Mouse (Mus musculus): Measurements from ENCODE around the gene Hist1h4j.

Gene Hist1h4j

DNA sequence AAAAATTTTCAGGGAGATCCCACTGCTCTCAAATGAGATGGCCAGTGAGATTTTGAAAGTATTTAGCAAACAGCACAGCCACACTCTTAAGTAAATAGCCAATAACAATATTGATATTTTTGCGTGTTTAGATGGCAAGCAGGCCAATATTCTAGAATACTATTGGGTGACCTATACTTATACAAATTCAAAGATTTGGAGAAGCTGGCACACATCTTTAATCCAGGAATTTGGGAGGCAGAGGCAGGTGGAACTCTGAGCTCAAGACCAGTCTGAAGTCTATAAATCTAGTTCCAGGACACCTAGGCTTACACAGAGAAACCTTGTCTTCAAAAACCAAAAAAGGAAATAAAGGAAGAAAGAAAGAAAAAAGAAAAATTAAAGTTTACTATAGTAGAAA is 46.8 kb downstream of the Hist1h4j start:
- no peak for DNase-seq (ENCODE audit: low spot score)

DNA sequence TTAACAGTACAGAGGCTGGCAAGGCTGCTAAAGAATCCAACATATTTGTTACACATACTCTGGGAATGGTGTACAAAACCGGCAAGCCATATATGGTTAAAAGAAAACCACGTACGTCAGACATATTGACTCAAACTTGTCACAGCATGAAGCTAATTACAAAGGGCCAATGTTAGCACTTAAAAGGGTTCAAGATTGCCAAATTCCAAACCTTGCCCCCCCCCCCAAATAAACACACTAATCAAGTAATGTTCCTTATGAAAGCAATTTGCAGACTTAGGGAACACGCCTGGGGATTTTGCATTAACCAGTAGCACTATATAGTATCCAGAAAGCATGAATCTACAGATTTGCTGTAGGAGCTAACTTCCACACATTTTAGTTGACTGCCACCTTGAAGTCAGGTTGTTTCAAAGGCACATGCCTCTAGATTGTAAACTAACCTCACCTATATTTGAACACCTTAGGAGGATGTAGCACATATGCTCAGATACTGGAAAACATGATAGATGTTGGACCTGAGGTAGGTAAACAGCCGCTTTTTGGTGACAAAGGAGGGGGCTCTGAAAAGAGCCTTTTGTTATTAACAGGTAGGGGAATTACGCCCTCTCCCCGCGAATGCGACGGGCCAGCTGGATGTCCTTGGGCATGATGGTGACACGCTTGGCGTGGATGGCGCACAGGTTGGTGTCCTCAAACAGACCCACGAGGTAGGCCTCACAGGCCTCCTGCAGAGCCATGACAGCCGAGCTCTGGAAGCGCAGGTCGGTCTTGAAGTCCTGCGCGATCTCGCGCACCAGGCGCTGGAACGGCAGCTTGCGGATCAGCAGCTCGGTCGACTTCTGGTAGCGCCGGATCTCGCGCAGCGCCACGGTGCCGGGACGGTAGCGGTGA is 47.7 kb downstream of the Hist1h4j start:
- peak; percentile 72 for DNase-seq (ENCODE audit: low spot score)

DNA sequence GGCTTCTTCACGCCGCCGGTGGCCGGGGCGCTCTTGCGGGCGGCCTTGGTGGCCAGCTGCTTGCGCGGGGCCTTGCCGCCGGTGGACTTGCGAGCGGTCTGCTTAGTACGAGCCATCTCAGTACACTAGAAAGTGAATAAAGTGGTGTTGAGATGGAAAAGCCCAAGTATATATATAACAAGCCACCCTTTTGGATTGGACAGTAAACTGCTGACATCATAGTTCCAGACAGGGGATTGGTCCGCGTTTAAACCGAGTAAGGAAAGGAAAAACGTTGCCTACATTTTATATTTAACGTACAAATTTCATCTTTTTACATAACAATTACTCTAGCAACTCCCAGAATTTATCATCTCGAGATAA is 48.4 kb downstream of the Hist1h4j start, which contains the start of gene Hist1h3i:
Hist1h3i (minus strand) TSS at position 116 of the 363 bp plus-strand sequence.
- peak; percentile 68 for DNase-seq (ENCODE audit: low spot score)

DNA sequence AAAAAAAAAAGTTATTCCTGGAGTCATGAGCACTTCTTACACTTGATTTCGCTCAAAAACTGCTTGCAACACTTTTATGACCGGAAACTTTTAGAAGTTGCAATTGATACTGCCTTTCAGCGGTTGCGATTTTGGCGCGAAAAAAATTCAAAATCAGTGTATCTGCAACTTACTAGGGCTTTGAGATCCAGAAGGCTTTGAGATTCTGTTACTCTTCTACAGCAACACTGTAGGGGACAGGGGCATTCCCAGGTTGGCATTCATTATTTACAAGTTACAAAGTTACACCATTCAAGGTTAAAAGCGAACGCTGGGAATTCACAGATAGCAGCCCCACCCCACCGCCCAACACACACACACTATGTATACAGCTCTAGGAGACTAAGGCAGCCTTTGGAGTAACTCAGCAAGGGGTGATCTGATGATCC is 48.9 kb downstream of the Hist1h4j start:
- peak; percentile 65 for DNase-seq (ENCODE audit: low spot score)

DNA sequence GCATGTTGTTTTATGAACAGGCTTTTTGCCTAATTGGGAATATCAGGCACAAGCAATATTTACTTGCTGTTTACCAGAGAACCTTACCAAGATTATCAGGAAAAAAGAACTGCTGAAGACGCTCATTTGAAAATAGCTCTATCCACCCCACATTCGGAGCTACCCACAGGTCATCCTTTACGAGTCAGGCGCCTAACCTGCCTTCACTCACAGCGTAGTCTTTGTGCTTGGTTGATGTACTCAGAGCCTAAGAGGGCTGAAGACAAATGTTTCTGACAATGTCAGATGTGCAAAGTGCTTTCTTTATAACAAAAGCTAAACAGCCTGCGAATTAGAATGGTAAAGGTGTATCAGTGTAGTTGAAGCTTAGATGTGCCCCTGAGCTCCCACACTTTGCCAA is 49.4 kb downstream of the Hist1h4j start:
- DNase-seq (ENCODE audit: low spot score): no peak

Data from spleen, adult 12 weeks (tissue).